Mouse (Mus musculus): ENCODE measurements around the gene Elovl2. TPM values are rescaled to one million over a fixed set of nuclear protein-coding genes. Genes with fewer than 3 reads are reported as not detected.

Gene Elovl2
- 0.02 and 0.07 TPM in 2 replicates for polyA plus RNA-seq (2012; rRNA removed; ENCODE audit: low replicate concordance)

DNA sequence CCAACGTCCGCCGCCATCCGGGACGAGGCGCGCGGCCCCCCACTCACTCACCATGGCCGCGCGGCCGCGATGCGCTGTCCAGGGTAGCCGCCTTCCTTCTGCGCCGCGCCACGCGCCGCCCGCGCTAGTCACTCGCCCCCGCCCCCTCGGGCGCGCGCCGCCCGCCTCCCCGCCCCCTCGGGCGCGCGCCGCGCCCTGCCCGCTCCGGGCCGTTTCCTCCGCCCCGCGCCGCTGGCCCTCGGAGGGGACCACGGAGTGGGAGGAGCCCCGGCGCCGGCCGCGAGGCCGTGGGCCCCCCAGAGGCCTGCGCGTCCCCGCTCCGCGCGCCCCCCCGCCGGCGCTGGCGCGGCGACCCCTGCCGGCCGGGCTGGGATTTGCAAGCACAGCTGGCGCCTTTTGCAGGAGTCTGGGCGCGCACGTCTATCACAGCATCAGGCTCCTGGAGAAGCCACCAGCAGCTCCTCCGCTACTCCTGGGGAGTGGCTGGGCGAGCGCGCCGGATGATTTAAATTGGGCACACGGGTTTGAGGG, at the start of gene Elovl2:
Elovl2 (minus strand) TSS at position 102 of the 531 bp plus-strand sequence.

DNA sequence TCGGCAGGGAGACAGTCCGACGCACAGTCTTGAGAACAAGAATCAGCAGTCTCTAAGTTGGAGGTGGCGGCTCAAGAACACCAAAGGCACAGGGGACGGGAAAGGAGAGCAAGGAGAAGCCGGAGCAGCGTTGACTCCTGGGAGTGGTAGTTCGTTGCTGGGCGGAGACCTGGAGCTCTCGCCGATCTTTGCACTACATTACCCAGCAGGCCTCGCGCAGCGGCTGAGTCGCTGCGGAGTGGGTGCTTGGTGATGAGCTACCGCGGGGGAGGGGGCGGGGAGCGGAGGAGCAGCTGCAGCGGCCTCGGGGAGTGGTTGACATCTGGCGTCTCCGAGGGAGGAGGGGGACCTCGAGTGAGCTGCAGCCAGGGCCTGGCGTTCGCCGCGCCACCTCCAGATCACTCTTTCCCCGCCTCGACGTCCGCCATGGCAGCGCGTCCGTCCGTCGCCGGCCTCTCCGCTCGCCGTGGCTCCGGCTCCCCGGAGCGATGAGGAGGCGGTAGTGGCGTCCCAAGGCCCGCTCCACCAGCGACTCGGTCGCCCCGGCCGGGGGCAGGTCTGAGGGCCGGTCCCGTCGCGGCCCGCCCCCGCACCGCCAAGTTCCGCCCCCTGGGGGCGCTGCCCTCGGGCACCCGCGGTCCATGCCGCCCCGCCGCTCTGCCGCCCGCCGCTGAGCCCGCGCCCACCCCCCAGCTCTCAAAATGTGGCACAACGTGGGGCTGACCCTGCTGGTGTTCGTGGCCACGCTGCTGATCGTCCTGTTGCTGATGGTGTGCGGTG, 29.5 kb upstream of the Elovl2 start, which contains the start of gene Smim13:
Smim13 (plus strand) TSS at position 307 of the 780 bp plus-strand sequence.

Other genes with a start within 250 kb of the Elovl2 start
- gene Pak1ip1, start 219.4 kb downstream of the Elovl2 start, polyA plus RNA-seq (2012; rRNA removed; ENCODE audit: low replicate concordance) = 44.1 and 56.8 TPM in 2 replicates
- gene Tmem14c, start 204.1 kb downstream of the Elovl2 start, polyA plus RNA-seq (2012; rRNA removed; ENCODE audit: low replicate concordance) = 88.4 and 105 TPM in 2 replicates
- 0.08 TPM in 1 of 2 replicates, not detected in the other for gene Mak, start 140.7 kb downstream of the Elovl2 start, polyA plus RNA-seq (2012; rRNA removed; ENCODE audit: low replicate concordance)
- gene Gcm2, start 109.4 kb downstream of the Elovl2 start, polyA plus RNA-seq (2012; rRNA removed; ENCODE audit: low replicate concordance) = not detected in 2 replicates
- gene Sycp2l, start 106.1 kb downstream of the Elovl2 start, polyA plus RNA-seq (2012; rRNA removed; ENCODE audit: low replicate concordance) = 0.05 TPM in 1 of 2 replicates, not detected in the other
- 2.4 and 3.2 TPM in 2 replicates for gene Smim13, start 29.4 kb upstream of the Elovl2 start, polyA plus RNA-seq (2012; rRNA removed; ENCODE audit: low replicate concordance)
- gene Gm17364, start 53.6 kb upstream of the Elovl2 start, polyA plus RNA-seq (2012; rRNA removed; ENCODE audit: low replicate concordance) = not detected in 2 replicates